Mouse (Mus musculus) left cerebral cortex, adult 18-20 months (tissue): ENCODE measurements around the gene Olfr1298. TPM values are rescaled to one million over a fixed set of nuclear protein-coding genes. Genes with fewer than 3 reads are reported as not detected.

Experiments used
- DNase-seq, 2 experiments: peaks; one replicate each; pipeline ENCODE4 v3.0.0; 2021 to 2022; ENCODE audit warnings: low spot score in 2 of 2, mixed read lengths in 1 of 2
- long read RNA-seq, 2 experiments: library from polyadenylated mRNA; stranded (forward); transcript quantifications; one replicate each; pipeline ENCODE4 v2.0.0; 2021
- total RNA-seq, 2 experiments: library from RNA; stranded (reverse); gene quantifications; 2 replicates each; pipeline ENCODE4 v1.2.3; 2021

The Olfr1298 gene
- total RNA-seq: not detected
- long read RNA-seq, experiment 1: 0 reads
- long read RNA-seq, experiment 2: 0 reads

DNA sequence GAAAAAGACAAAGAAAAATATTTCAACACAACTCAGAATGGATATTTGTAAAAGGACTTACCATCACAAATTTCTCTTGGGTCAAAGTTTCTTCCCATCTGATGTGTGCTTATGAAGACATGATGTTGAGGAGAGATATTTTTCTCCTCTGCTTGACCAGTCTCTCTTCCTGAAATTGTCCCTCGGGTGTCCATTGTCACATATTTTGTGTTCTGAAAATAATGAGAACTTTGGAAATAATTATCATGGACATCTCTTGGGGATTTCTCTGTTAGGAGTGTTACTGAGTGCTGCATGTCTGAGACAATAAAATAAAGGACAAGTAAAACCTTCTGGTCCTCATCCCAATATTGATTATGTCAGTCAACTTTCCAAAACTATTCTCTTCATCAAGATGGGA, at the start of gene Olfr1298:
Olfr1298 (minus strand) TSS at position 101 of the 400 bp plus-strand sequence.
- no peak for DNase-seq

GRCm38 (mm10) chr2:111661119-111661518, 12.1 kb upstream of the Olfr1298 start, which contains the start of gene Olfr1299:
Gene Olfr1299, plus strand, starts transcription at chr2:111661419.
- no peak for DNase-seq

DNA sequence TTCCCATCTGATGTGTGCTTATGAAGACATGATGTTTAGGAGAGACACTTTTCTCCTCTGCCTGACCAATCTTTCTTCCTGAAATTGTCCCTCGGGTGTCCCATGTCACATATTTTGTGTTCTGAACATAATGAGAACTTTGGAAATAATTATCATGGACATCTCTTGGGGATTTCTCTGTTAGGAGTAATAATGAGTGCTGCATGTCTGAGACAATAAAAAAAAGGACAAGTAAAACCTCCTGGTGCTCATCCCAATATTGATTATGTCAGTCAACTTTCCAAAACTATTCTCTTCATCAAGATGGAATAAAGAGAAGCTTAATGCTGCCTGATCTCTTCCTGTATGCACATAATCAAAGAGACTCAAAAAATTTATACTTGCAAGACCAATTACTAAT, 22.6 kb downstream of the Olfr1298 start, which contains the start of gene Olfr1297:
Olfr1297 (minus strand) TSS at position 101 of the 400 bp plus-strand sequence.
- DNase-seq: no peak

Other genes with a start within 250 kb of the Olfr1298 start
- not detected for gene Olfr1286, start 226.1 kb downstream of the Olfr1298 start, total RNA-seq
- not detected for gene Olfr1287, start 200.1 kb downstream of the Olfr1298 start, total RNA-seq
- not detected for gene Olfr1288, start 175.1 kb downstream of the Olfr1298 start, total RNA-seq
- not detected for gene Olfr1289, start 168.4 kb downstream of the Olfr1298 start, total RNA-seq
- gene Olfr1290, start 155.4 kb downstream of the Olfr1298 start, total RNA-seq: not detected
- gene Olfr1291-ps1, start 152.0 kb downstream of the Olfr1298 start, total RNA-seq: not detected
- not detected for gene Olfr1293-ps, start 124.0 kb downstream of the Olfr1298 start, total RNA-seq
- not detected for gene Olfr1294, start 108.9 kb downstream of the Olfr1298 start, total RNA-seq
- not detected for gene Olfr1295, start 79.5 kb downstream of the Olfr1298 start, total RNA-seq
- gene Olfr1297, start 22.7 kb downstream of the Olfr1298 start, total RNA-seq: not detected
- not detected for gene Olfr1299, start 12.2 kb upstream of the Olfr1298 start, total RNA-seq
- gene Olfr1301, start 101.8 kb upstream of the Olfr1298 start, total RNA-seq: not detected
- not detected for gene Olfr1302, start 128.2 kb upstream of the Olfr1298 start, total RNA-seq
- not detected for gene Olfr1303, start 171.1 kb upstream of the Olfr1298 start, total RNA-seq
- gene Olfr1305, start 227.9 kb upstream of the Olfr1298 start, total RNA-seq: not detected